Mouse (Mus musculus): Measurements from ENCODE around the gene Ptgfrn.

Ptgfrn gene

DNA sequence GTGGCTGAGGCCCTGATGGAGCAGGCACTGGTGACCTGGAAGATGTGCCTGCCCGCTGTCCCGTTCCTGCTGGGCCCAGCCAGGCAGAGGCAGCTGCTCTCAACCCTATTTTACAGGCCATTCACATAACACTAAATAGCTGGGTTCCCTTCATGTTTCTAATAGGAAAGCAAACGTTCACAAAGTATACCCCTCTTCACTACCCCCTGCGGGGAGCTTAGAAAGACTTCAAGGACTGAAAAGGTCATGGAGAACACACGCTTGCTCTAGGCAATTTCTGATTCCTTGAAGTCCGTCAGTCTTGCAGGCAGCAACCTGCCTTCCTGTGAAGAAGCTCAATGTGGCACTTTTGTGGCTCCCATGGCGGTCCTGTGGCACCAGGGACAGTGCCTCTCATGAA is 68.1 kb downstream of the Ptgfrn start:
- DNase-seq (ENCODE audit: low spot score in 2 of 2): no peak

DNA sequence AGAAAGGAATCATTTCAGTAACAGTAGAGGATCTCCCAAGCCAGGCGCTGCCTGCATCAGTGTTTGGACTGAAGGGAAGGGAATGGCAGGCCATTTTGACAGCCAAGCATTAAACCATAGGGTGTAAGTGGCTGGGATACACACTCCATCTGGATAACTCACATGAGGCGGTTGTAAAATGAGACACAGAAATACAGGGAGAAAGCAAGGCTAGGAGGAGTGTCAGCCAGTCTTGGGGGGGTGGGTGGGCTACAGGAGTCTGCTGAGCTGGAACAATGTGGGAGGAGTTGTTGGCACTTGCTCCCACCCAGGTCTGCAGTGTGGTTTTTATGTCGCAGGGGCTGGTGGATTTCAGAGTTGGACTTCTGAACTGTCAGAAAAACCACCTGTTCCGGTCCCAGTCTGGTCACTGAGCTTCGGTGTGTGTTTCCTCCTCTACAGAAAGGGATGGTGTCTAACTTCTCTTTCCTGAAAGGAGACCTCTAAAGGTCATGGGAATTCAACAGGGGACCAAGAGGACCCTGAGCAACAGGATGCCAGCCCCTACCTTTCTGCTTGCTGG is 72.0 kb downstream of the Ptgfrn start:
- no peak for DNase-seq (ENCODE audit: low spot score in 2 of 2)

DNA sequence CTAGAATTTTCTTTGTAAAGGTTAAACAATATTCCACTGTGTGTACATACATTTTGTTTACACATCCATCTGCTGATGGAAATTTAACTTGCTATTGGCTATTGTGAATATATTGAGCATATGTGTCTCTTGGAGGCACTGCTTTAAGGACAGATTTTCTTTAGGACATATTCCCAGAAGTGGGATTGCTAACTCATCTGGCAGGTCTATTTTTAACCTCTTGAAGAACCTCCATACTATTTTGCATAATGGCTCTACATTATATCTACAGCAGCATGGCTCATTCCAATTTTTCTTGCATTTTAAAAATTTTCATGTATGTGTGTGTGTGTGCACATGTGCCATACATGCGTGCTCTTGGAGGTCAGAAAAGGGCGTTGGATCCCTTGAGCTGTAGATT is 74.1 kb downstream of the Ptgfrn start:
- DNase-seq (ENCODE audit: low spot score in 2 of 2): no peak

DNA sequence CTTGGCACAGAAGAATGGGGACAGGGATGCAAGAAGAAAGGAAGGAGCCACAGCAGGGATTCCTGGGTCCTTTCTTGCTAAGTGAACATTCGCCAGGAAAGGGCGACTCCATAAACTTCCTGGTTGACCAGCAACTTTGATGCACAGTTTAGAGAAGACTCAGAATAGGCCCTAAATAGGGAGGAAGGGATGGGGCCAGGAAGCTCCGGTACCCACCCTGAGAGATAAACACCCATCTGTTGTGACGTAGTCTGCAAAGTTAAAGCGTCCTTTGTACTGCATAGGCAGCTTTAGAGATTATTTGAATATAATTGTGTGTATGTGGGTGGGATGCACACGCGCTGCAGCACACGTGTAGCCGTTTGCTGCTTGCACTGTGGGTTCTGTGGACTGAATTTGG is 75.6 kb downstream of the Ptgfrn start:
- DNase-seq (ENCODE audit: low spot score in 2 of 2): no peak

DNA sequence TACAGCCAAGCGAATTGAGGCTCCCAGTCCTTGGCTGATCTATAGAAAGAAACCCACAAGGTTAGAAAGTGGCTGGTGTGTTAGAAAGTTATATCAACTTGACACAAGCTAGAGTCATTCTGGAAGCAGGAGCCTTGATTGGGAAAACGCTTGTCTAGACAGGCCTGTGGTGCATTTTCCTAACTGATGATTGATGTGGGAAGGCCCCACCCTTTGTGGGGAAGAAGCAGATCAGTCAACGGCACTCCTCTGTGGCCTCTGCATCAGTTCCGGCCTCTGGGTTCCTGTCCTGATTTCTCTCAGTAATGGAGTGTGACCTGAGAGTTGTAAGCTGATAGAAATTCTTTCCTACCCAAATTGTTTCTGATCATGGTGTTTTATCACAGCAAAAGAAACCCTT is 76.4 kb downstream of the Ptgfrn start:
- no peak for DNase-seq (ENCODE audit: low spot score in 2 of 2)

DNA sequence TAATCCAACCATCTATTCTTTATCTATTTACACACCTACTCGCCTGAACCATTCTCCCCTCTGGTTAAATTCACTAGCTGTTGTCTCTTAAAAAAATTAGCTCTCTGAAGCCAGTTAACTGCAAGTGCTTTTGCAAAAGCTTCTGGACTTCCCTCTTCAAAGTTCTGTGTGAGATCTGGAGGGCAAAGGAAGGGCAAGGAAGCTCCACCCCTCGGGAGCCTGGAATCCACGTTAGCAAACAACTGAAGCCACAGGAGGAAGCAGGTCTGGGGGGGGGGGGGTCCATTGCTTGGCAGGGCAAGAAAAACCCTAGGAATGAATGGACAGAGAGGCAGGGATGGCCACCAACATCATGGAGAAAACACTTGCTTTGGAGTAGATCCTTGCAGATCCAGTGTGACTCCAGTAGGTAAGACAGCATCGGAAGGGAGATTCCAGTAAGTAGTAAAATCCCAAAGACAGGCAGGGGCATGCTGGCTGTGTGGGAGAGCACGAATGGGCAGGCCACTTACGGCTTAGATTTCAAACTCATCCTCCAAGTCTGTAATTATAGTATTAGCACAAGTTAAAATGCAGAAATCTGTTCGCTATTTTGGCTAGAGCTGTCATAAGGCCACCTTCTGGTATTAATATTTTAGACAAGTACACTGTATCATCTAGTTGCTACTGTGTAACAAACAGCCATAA is 78.5 kb downstream of the Ptgfrn start:
- DNase-seq (ENCODE audit: low spot score in 2 of 2): no peak

DNA sequence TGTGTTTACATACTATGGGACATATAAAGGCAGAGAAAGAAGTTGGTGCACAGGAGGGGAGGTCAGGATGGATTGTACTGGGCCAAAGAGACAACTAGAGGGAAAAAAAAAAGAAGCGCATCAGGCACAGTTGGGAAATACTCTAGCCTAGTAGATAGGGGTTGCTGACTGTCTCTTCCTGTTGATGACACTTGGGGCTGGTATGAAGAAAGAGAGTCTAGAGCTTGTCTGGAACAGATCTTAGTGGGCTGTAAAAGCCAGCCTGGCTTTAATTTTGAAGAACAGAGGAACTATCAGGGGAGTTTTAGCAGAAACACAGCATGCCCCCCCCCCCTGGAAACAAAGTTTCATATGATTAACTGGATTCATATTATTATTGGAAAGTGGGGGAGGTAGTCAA is 79.4 kb downstream of the Ptgfrn start:
- DNase-seq (ENCODE audit: low spot score in 2 of 2): no peak

DNA sequence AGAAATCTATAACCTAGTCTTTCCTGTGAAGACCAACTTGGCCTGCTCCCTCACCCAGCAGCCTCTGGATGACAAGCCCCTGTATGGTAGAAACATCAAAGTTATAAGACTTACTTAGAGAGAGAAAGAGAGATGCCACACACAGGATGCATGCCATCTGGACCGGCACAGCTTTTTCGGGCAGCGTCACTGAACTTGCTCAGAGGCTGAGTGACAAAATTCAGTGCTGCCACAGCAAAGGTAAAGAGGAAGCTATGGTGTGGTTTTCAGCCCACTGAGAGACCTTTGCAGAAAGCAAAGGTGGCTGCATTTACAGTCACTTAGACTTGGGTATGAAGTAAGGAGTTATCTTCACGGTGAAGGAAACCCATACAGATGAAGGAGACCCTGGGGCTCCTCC is 80.7 kb downstream of the Ptgfrn start, which contains the start of gene Cd101:
Gene Cd101 (minus strand): TSS at position 218 of the 400 bp plus-strand sequence.
- no peak for DNase-seq (ENCODE audit: low spot score in 2 of 2)

DNA sequence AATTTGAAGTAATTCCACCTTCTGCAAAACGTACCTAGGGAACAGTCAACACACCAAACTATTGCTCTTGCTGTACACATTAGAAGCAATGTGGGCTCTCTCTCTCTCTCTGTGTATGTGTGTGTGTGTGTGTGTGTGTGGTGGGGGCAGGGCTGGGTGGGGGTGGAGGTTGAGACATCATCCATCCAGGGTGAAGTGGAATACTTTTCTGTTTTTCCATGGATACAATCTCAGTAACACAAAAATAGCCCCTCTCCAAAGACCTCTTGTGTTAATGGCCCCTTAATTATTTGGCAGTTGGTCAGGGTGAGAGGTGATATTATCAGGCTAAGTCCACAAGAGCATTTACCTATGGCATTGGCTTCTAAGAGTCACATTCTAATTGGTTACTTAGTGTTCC is 83.3 kb downstream of the Ptgfrn start:
- DNase-seq (ENCODE audit: low spot score in 2 of 2): no peak

DNA sequence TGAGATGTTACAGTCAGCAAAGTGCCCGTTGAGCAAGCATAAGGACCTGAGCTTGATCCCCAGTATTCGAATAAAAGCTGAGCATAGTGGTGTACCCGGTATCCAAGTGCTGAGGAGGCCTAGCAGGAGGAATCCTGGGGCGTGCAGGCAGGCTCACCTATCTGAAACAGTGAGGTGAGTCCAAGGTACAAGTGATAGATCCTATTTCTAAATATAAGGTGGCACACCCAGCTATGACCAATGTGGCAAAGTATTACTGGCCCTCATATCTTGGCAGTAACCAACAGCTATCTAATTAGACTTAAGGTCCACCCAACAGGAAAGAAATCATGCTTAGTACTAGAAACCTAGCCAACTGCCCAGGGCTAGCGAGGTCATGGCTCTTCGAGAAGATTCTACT is 87.1 kb downstream of the Ptgfrn start:
- no peak for DNase-seq (ENCODE audit: low spot score in 2 of 2)

DNA sequence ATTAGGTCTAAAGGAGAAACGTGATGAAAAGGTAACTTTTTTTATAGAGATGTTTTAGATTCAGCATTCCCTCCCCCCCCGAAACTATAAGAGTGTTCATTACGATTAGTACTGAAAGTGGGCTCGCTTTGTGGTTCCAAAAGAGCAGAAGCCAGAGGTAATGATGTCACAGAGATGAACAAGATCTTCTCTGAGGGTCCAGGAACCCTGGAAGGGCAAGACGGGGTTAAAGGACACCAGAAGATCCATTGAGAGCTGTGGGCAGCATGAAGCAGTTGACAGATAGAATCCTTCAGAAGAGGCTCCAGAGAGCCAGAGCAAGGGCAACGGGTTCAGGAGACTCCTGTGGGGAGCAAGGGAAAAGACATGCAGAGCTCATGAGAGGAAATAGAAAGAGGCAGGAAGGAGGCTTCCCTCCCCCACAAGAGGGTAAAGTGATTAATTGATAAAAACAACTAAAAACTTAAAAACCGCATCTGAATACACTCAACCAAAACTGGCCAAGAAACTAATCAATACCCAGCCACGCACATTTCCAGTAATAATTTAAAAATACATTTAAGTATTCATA is 88.5 kb downstream of the Ptgfrn start:
- DNase-seq (ENCODE audit: low spot score in 2 of 2): no peak

DNA sequence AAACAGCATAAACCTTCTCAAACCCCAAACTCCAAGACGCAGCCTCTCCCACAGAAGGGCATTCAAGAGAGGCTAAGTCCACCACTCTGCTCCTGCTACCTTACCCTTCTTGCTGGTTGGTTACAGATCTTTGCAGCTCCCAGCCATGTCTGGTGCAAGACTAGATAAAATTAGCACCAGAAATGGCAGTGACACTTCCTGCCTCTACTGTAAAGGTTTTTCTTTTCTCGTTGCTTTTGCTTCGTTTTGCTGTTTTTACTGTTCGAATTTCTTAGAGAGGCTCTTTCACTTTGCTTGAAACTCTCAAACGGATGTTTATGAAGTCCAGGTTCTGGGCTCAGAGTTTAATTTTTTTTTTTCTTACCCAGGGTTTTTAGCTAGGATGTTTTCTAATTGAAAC is 89.0 kb downstream of the Ptgfrn start:
- DNase-seq (ENCODE audit: low spot score in 2 of 2): no peak

DNA sequence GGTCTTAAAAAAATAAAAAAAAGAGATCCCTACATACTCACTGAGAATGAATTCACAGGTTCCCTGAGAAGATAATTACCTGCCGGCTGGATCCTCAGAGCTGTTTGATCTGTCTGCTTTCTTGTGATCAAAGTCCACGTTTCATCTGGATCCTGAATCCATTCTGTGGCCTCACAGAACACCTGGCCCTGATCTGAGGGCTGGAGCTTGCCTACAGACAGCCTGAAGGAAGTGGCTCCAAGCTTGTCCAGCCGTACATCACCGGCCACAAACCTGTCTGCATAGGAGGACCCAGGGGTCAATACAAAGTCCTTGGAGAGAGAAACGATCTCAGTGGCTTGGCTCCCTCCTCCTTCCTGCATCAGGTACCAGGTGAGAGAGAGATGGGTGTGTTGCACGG is 91.6 kb downstream of the Ptgfrn start:
- no peak for DNase-seq (ENCODE audit: low spot score in 2 of 2)

DNA sequence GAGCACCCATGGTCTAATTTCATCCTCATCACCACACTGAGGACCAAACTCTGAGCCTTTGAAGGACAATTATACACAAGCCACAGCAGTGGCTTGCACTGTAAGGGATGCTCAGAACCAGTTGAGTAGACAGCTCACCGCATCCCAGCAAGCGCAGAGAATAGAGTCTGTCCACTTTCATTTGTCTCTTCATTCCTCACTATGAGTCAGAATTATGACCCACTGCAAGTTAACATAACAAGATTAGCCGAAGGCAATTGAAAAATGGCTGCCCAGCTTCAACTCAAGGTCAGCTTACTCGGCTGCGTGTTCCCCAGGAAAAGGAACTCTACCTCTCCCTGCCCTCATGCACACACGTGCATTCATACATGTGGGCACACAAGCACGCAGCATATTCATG is 94.0 kb downstream of the Ptgfrn start:
- no peak for DNase-seq (ENCODE audit: low spot score in 2 of 2)

DNA sequence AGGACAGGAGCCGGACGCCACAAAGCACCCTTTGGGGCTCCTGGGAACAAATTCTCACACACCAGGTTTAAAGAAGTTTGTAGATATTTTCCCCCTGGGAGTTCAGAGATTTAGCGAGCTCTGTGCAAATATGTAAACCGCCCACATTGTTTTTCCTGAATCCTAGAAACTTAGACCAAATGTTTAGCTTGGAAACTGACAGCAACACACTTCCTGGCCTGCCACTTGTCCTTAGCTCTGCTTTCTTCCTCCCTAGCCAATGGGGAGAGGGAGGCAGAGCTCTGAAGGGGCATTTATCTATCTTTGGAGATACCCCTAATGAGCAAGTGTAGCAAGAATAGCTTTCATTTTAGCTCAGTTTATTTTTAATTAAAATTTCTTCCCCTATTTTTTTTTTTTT is 94.8 kb downstream of the Ptgfrn start:
- no peak for DNase-seq (ENCODE audit: low spot score in 2 of 2)

DNA sequence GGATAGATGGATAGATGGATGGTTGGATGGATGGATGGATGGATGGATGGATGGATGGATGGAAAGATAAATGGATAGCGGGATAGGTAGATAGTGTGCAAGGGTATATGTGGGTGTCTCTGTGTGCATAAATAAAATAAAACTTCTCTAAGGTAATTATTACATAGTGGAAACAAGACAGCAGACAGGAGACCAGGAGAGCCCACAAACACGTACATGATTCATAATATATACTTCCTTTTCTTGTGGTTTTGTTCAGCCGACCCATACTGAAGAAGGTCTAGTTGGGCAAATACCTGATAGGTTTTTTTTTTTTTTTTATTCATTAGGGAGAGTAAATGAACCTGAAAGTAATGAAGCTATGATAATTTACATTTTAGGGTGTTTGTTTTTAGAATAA is 96.5 kb downstream of the Ptgfrn start:
- no peak for DNase-seq (ENCODE audit: low spot score in 2 of 2)

DNA sequence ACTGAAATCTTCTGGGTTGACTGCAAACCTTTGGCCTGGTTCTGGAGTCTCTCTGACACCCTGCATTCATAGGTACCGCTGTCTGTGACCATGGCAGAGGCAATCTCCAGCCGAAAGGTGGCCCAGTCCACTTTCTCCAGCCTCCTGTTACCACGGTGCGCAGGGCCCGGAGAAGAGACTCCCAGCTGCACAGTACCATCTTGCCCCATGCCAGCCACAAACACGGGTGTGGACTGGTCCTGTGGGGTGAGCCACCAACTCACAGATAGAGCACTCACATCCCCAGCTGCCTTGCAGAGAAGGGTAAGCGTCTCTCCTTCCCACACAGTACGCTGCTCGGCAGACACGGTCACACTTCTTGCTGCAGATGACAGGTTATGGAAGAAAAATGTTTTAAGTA is 97.1 kb downstream of the Ptgfrn start:
- no peak for DNase-seq (ENCODE audit: low spot score in 2 of 2)

DNA sequence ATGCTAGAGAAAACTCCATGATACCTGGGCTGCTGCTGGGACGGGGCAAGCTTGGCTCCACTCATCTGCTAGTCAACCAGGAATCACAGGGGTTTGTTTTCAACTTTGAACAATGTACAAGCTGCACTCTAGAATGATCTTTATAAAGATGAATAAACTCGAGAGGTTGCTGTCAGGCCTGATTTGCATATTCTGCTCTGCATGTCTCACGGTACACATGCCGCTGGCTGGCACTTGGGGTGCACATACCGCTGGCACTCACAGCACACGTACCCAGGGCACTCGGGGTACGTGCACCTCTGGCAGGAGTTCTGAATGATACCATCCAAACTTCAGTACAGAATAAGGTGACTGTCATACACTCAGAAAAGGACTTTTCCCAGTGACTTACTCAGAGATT is 97.5 kb downstream of the Ptgfrn start:
- no peak for DNase-seq (ENCODE audit: low spot score in 2 of 2)

DNA sequence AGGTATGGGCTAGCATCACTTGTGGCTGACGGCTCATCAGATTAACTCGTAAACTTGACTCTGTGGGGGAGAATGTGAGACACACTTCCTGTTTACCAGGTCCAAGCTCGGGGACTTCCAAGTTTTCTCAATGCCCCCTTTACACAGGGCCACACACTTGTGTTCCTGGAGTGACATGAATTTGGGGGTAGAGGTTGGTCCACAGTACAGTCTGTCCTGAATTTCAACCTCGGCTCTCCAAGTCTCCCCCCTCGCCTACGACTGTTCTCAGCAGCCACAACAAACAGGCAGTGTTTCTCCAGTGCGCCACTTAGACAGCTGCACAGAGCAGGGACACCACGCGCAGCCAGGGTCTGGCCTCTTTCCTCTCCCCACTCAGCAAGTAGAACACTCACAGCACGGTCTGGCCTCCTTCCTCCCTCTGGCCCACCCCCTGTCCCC is 97.9 kb downstream of the Ptgfrn start:
- no peak for DNase-seq (ENCODE audit: low spot score in 2 of 2)

DNA sequence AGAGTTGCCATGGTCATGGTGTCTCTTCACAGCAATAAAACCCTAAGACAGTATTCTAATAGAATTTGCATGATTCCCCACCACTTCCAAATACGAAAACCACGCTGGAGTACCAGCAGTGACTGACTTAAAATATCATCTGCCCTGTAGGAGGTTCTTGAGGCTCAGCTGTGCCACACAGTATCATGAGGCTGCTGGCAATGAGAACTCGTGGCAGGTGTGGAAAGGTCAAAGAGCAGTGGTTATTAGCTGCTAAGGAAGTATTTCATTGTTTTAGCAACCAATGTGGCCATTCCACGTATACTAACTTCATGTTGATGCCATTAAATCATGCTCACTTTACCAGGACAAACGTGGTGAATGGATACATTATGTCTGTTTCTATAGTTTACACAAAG is 98.9 kb downstream of the Ptgfrn start:
- no peak for DNase-seq (ENCODE audit: low spot score in 2 of 2)

DNA sequence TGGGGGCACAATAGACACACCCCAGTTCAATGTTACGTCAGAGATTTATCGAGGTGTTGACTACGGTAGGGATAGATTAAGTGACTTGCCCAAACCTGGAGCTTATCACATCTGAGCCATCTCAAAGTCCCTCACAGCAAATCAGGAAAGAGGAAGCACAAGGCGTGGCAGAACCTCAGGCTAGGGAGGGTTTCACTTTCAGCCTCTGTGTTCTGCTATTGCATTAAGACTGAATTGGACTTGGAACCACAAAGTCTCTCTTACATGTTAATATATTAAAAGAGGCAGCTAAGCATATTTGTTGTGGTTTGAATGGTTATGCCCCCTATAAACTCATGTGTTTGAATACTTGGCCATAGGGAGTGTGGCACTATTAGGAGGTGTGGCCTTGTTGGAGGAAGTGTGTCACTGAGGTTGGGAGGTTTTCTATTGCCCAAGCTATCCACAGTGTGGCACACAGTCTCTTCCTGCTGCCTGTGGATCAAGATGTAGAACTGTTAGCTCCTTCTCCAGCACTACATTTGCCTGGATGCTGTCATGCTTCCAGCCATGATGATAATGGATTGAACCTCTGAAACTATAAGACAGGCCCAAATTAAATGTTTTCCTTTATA is 99.4 kb downstream of the Ptgfrn start:
- DNase-seq (ENCODE audit: low spot score in 2 of 2): no peak

DNA sequence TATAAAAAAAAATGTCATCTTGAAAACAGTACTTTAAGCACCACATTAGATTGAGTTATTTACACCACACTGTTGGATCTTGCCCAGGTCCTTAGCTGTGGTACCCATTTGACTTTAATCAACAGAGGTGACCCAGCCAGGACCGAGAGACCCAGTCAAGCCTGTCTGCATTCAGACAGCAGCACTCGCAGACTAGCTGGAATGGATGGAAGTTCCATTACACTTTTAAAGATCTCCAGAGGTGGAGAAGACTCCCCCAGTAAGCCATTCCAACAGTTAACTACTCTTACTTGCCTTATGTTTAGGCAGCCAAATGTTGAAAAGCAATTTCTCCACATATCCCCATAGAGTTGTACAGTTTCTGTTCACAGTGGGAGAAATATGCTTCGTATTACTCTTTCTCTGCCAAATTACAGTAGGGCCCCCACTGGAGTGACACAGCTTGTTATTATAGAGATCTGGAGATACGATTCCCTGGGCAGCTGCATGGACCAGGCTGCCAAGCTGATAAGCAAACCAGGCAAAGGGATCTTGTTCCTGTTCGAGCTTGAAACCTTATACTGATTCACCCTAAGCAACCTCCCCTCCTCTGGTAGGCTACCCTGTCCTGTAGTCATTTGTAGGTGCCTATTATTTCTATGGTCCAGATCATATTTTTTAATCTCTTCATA is 102.8 kb downstream of the Ptgfrn start:
- no peak for DNase-seq (ENCODE audit: low spot score in 2 of 2)

DNA sequence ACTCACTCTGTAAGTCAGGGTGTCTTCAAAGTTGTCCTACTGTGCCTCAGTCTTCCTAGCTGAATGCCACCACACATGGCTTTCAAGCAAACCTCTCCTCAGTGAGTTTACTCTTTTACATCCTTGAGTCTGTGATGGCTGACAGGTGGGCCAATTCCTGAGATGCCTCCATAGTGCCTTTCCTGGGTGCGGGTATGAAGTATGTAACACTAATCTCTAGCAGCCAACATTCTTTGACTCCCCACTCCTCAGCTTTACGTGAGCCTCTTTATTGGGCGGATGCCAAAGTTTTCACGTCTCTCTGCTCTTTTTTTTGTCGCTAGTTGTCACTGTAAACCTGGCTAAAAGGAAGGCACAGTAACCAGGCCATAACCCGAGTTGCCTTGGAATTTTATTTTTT is 104.7 kb downstream of the Ptgfrn start:
- no peak for DNase-seq (ENCODE audit: low spot score in 2 of 2)

All from spleen, postnatal 4 days (tissue).